Mouse (Mus musculus): ENCODE measurements at regions not wholly inside any gene's neighbourhood (a gene's known extent, or its start where the extent isn't known, plus 50 kb on each side); places are given as distances from the start of the nearest gene placed in this dataset.
A peak's percentile ranks its signal among the peaks of the same experiment; 100 is the strongest.

GRCm38 (mm10) chr13:53783492-53783891 is 272.0 kb downstream of the Drd1 start:
- Histone ChIP-seq H3K27ac (no peak overlapping the region), H3K9me3 (replicated peaks) (no peaks in the 10 kb centered on the region), H3K36me3 (no peaks in the 10 kb centered on the region), H3K27me3 (no peaks in the 10 kb centered on the region), H3K9ac (no peak overlapping the region), H3K4me2 (no peak overlapping the region), H3K4me3 (replicated peaks) (no peak overlapping the region), H3K4me1 (replicated peaks) (no peaks in the 10 kb centered on the region)
- ATAC-seq (ENCODE audit: low read depth) (no peak), DNase-seq (peak; percentile 17)
- WGBS (ENCODE audit: insufficient replicate concordance), result 15% methylated on average over 6 of the region's 6 CpGs

GRCm38 (mm10) chr13:53779150-53779549 is 276.4 kb downstream of the Drd1 start:
- no peaks in the 10 kb centered on the region for H3K4me1 ChIP-seq (replicated peaks)
- no peaks in the 10 kb centered on the region for H3K27me3 ChIP-seq
- no peak overlapping the region for H3K4me2 ChIP-seq
- 41% methylated on average over 4 of the region's 4 CpGs for WGBS (ENCODE audit: insufficient replicate concordance)
- DNase-seq (no peak), ATAC-seq (ENCODE audit: low read depth) (no peak)
- no peak overlapping the region for H3K27ac ChIP-seq
- no peaks in the 10 kb centered on the region for H3K36me3 ChIP-seq
- H3K9ac ChIP-seq, result no peak overlapping the region
- H3K4me3 ChIP-seq (replicated peaks), result no peak overlapping the region
- no peaks in the 10 kb centered on the region for H3K9me3 ChIP-seq (replicated peaks)

- DNase-seq (no peak), ATAC-seq (ENCODE audit: low read depth) (no peak)
- Histone ChIP-seq H3K27ac (no peak overlapping the region), H3K4me3 (replicated peaks) (no peak overlapping the region), H3K4me1 (replicated peaks) (no peaks in the 10 kb centered on the region), H3K36me3 (no peaks in the 10 kb centered on the region), H3K4me2 (no peak overlapping the region), H3K9ac (no peak overlapping the region), H3K27me3 (no peaks in the 10 kb centered on the region), H3K9me3 (replicated peaks) (no peaks in the 10 kb centered on the region)
- WGBS (ENCODE audit: insufficient replicate concordance), result 69% methylated on average over 11 of the region's 11 CpGs
Measured at GRCm38 (mm10) chr13:53776421-53776820, 279.1 kb downstream of the Drd1 start.

- Histone ChIP-seq H3K4me2 (no peak overlapping the region), H3K27ac (no peak overlapping the region), H3K4me3 (replicated peaks) (no peak overlapping the region), H3K27me3 (no peaks in the 10 kb centered on the region), H3K9me3 (replicated peaks) (no peaks in the 10 kb centered on the region), H3K4me1 (replicated peaks) (no peaks in the 10 kb centered on the region), H3K9ac (no peak overlapping the region), H3K36me3 (no peaks in the 10 kb centered on the region)
- ATAC-seq (ENCODE audit: low read depth) (no peak), DNase-seq (peak; percentile 9)
- 31% methylated on average over 5 of the region's 5 CpGs for WGBS (ENCODE audit: insufficient replicate concordance)
Measured at GRCm38 (mm10) chr13:53775687-53776086, 279.8 kb downstream of the Drd1 start.

GRCm38 (mm10) chr13:53764613-53765243 is 290.8 kb downstream of the Drd1 start:
- 22% methylated on average over 13 of the region's 13 CpGs for WGBS (ENCODE audit: insufficient replicate concordance)
- DNase-seq, result peak; percentile 7
- Histone ChIP-seq H3K4me3 (replicated peaks) (no peak overlapping the region), H3K9me3 (replicated peaks) (no peaks in the 10 kb centered on the region), H3K4me2 (no peak overlapping the region), H3K9ac (no peak overlapping the region), H3K36me3 (no peaks in the 10 kb centered on the region), H3K27me3 (no peaks in the 10 kb centered on the region), H3K27ac (no peak overlapping the region), H3K4me1 (replicated peaks) (no peaks in the 10 kb centered on the region)
- no peak for ATAC-seq (ENCODE audit: low read depth)

DNA sequence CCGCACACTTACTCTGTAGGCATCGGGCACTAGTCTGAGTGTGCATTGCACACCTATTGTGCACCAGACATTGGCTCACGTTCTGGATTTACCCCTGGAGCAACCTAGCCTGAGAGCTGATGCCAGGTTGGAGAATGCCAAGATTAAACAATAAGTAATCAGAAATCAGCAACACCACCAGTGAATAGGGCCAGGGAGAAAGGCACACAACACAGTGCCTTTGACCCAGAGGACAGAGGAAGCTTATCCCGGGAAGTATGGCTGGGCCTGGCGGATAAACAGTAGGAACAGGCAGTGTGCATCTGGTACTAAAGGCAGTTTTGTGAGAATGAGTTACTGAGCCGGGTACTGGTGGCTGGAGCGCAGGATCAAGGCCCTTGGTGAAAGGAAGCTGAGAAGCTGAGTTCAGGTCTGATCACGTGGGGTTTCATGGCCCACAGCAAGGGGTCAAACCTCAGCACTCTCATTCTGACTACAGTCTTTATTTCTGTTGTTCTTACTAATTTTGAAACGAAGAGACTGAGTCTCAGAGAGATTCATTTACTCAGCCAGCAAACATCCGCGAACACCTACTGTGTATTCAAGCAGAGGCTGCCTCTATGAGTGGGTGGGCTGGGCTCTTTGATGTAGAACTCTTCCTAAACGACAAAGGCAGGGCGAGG is 284.8 kb upstream of the Msx2 start:
- DNase-seq (no peak), ATAC-seq (ENCODE audit: low read depth) (no peak)
- Histone ChIP-seq H3K36me3 (no peaks in the 10 kb centered on the region), H3K4me2 (no peak overlapping the region), H3K4me1 (replicated peaks) (no peaks in the 10 kb centered on the region), H3K4me3 (replicated peaks) (no peak overlapping the region), H3K9me3 (replicated peaks) (no peaks in the 10 kb centered on the region), H3K27ac (no peak overlapping the region), H3K9ac (no peak overlapping the region), H3K27me3 (no peaks in the 10 kb centered on the region)
- WGBS (ENCODE audit: insufficient replicate concordance), result 51% methylated on average over 13 of the region's 13 CpGs

- no peaks in the 10 kb centered on the region for H3K9me3 ChIP-seq (replicated peaks)
- H3K4me1 ChIP-seq (replicated peaks), result no peaks in the 10 kb centered on the region
- no peaks in the 10 kb centered on the region for H3K36me3 ChIP-seq
- WGBS (ENCODE audit: insufficient replicate concordance), result 67% methylated on average over 13 of the region's 13 CpGs
- DNase-seq, result no peak
- H3K9ac ChIP-seq, result no peak overlapping the region
- H3K27me3 ChIP-seq, result no peaks in the 10 kb centered on the region
- no peak for ATAC-seq (ENCODE audit: low read depth)
- no peak overlapping the region for H3K4me3 ChIP-seq (replicated peaks)
- no peak overlapping the region for H3K27ac ChIP-seq
- no peak overlapping the region for H3K4me2 ChIP-seq
Measured at GRCm38 (mm10) chr13:53756970-53757530, 284.2 kb upstream of the Msx2 start.

DNA sequence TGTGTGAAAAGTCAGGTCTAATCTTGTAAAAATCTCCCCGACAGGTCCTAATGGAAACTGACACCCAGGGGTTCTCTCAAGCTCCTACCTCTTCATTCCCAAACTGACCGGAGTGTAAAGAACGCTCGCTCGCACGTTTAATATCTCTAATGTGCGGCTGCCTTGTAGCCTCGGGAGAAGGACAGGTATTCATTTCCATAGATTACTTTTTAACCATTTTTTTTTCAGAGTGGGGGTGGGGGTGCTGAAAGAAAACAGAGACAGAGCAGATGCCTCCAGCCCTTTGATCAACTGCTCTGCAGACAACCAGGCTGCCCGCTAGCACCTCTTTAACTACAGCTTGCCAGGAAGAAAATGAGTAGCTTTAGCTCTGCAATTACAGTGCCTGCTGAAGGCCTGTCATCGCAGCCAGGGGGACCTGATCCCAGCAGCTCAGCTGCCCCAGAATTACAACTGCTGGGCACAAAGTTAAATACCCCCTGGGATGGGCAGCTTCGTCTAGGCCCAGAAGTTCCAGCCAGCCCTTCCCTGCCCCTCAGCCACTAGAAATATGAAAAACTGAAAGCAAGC is 282.3 kb upstream of the Msx2 start:
- no peak for ATAC-seq (ENCODE audit: low read depth)
- H3K36me3 ChIP-seq, result no peaks in the 10 kb centered on the region
- H3K27ac ChIP-seq, result no peak overlapping the region
- H3K27me3 ChIP-seq, result no peaks in the 10 kb centered on the region
- DNase-seq, result no peak
- H3K4me3 ChIP-seq (replicated peaks), result no peak overlapping the region
- 54% methylated on average over 11 of the region's 11 CpGs for WGBS (ENCODE audit: insufficient replicate concordance)
- no peaks in the 10 kb centered on the region for H3K9me3 ChIP-seq (replicated peaks)
- H3K4me2 ChIP-seq, result no peak overlapping the region
- no peak overlapping the region for H3K9ac ChIP-seq
- no peaks in the 10 kb centered on the region for H3K4me1 ChIP-seq (replicated peaks)

DNA sequence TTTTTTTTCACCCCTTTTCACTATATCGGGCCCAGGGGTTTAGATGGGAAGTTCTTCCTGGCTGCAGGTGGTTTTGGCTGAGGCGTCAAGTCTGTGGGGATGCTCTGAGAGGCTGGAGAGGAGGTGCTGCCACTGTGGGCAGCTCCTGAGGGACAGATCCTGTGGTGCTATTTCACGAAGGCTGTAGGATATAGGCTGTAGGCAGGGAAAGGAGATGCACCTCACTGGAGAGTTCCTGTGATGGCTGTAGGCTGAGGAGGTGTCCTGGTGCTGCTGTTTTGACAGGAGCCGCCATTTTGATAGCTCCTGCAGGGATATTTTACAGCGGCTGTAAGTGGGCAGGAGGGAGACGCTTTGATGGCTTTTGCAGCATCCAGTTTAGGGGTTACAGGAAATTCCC is 280.2 kb upstream of the Msx2 start:
- H3K9me3 ChIP-seq (replicated peaks), result no peaks in the 10 kb centered on the region
- H3K4me3 ChIP-seq (replicated peaks), result no peak overlapping the region
- H3K4me1 ChIP-seq (replicated peaks), result no peaks in the 10 kb centered on the region
- WGBS (ENCODE audit: insufficient replicate concordance), result 60% methylated on average over 6 of the region's 6 CpGs
- no peak for ATAC-seq (ENCODE audit: low read depth)
- no peaks in the 10 kb centered on the region for H3K36me3 ChIP-seq
- DNase-seq, result no peak
- H3K27ac ChIP-seq, result no peak overlapping the region
- H3K27me3 ChIP-seq, result no peaks in the 10 kb centered on the region
- H3K9ac ChIP-seq, result no peak overlapping the region
- H3K4me2 ChIP-seq, result no peak overlapping the region

DNA sequence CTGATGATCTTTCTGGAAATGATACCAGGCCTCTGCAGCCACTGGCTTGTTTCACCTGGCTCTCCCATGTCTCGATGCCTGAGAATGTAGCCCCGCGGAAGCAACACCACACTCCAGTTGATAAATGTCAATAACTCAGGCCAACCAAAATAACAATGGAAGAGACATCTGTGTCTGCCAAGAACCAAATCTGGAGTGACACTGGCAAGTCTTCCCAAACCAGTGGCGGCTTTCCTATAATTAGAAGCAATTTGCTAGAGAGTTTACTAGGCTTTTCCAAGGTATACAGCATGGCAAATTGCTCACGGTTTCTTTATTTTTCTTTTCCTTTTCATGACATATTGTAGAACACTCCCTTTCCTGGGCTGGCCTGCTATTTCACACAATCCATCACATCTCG is 268.1 kb upstream of the Msx2 start:
- H3K36me3 ChIP-seq, result no peaks in the 10 kb centered on the region
- no peak overlapping the region for H3K4me3 ChIP-seq (replicated peaks)
- ATAC-seq (ENCODE audit: low read depth), result no peak
- no peak overlapping the region for H3K27ac ChIP-seq
- H3K4me1 ChIP-seq (replicated peaks), result no peaks in the 10 kb centered on the region
- H3K27me3 ChIP-seq, result no peaks in the 10 kb centered on the region
- 72% methylated on average over 6 of the region's 6 CpGs for WGBS (ENCODE audit: insufficient replicate concordance)
- no peaks in the 10 kb centered on the region for H3K9me3 ChIP-seq (replicated peaks)
- DNase-seq, result no peak
- H3K4me2 ChIP-seq, result no peak overlapping the region
- no peak overlapping the region for H3K9ac ChIP-seq

- 65% methylated on average over 3 of the region's 3 CpGs for WGBS (ENCODE audit: insufficient replicate concordance)
- ATAC-seq (ENCODE audit: low read depth) (no peak), DNase-seq (no peak)
- Histone ChIP-seq H3K27ac (no peak overlapping the region), H3K4me2 (no peak overlapping the region), H3K9ac (no peak overlapping the region), H3K4me3 (replicated peaks) (no peak overlapping the region), H3K9me3 (replicated peaks) (no peaks in the 10 kb centered on the region), H3K36me3 (no peaks in the 10 kb centered on the region), H3K27me3 (no peaks in the 10 kb centered on the region), H3K4me1 (replicated peaks) (no peaks in the 10 kb centered on the region)
Measured at GRCm38 (mm10) chr13:53739127-53739526, 266.3 kb upstream of the Msx2 start.

GRCm38 (mm10) chr13:53734944-53735343 is 262.1 kb upstream of the Msx2 start:
- no peak for ATAC-seq (ENCODE audit: low read depth)
- Histone ChIP-seq H3K4me2 (no peak overlapping the region), H3K36me3 (no peaks in the 10 kb centered on the region), H3K4me3 (replicated peaks) (no peak overlapping the region), H3K27ac (no peak overlapping the region), H3K27me3 (no peaks in the 10 kb centered on the region), H3K9me3 (replicated peaks) (no peaks in the 10 kb centered on the region), H3K9ac (no peak overlapping the region), H3K4me1 (replicated peaks) (no peaks in the 10 kb centered on the region)
- no peak for DNase-seq
- WGBS (ENCODE audit: insufficient replicate concordance), result 61% methylated on average over 4 of the region's 4 CpGs
